In genomic region chr17:63203582-63204190, GRCm38 (mm10) we compare ENCODE assay signal across 19 mouse cellular contexts.
DNase-seq lines count a peak whose midpoint lies in the region; ATAC-seq lines count a peak whose summit lies in the region.
"Had no signal": no experiment of that assay in that cellular context is flagged by ENCODE, and none has a peak within 500 bp of the region (broad histone marks: within the 10 kb centered on the region; RNA-seq: fewer than 3 reads in every experiment).

No protein-coding gene starts in this region.

- H3K36me3 ChIP-seq in hindbrain, embryonic 10.5 days, result no peaks in the 10 kb centered on the region
- no peaks in the 10 kb centered on the region for H3K36me3 ChIP-seq in hindbrain, embryonic 14.5 days (replicated peaks; ENCODE audit: control insufficient read depth, insufficient read depth)
- H3K36me3 ChIP-seq in liver, embryonic 15.5 days (replicated peaks), result 0 out of 2 replicates have a peak, but pooled peaks cover 2% of the 10 kb centered on the region
- H3K36me3 ChIP-seq in embryonic facial prominence, embryonic 13.5 days, result no peaks in the 10 kb centered on the region
- H3K36me3 ChIP-seq: forebrain, embryonic 10.5 days; heart, embryonic 13.5 days; intestine, embryonic 15.5 days had no signal

- peaks cover 6% of the 10 kb centered on the region; the same call in 1 of the 2 replicates for H3K4me1 ChIP-seq in hindbrain, embryonic 10.5 days (replicated peaks)
- no peaks in the 10 kb centered on the region; the same call in 1 of the 2 replicates for H3K4me1 ChIP-seq in hindbrain, embryonic 14.5 days (replicated peaks; ENCODE audit: control insufficient read depth, insufficient read depth, low read length)
- H3K4me1 ChIP-seq in liver, embryonic 15.5 days (replicated peaks), result peaks cover 15% of the 10 kb centered on the region
- 0 out of 2 replicates have a peak, but pooled peaks cover 3% of the 10 kb centered on the region for H3K4me1 ChIP-seq in embryonic facial prominence, embryonic 13.5 days
- H3K4me1 ChIP-seq: intestine, embryonic 15.5 days had no signal

- no peak for DNase-seq in hindbrain, embryonic 10.5 days (ENCODE audit: low spot score)
- no peak for DNase-seq in hindbrain, embryonic 14.5 days (ENCODE audit: low spot score)
- DNase-seq in liver, result no peak
- peak; percentile 77 for DNase-seq in adrenal gland, postnatal 14 days
- no peak for DNase-seq in spleen, postnatal 10 days (ENCODE audit: low spot score in 2 of 2)
- no peak for DNase-seq in spleen, adult 12 weeks (ENCODE audit: low spot score)
- DNase-seq: cerebellum, adult 18-20 months; gastrocnemius, postnatal 36 days; heart, postnatal 4 days; thymus, postnatal 4 days had no signal

- no peak overlapping the region for H3K9ac ChIP-seq in hindbrain, embryonic 14.5 days
- no peak overlapping the region for H3K9ac ChIP-seq in liver, embryonic 15.5 days
- H3K9ac ChIP-seq in embryonic facial prominence, embryonic 13.5 days, result no peak overlapping the region
- H3K9ac ChIP-seq: heart, embryonic 13.5 days; intestine, embryonic 15.5 days; liver, embryonic 14.5 days had no signal

- H3K4me2 ChIP-seq in hindbrain, embryonic 14.5 days (replicated peaks), result no peak overlapping the region
- H3K4me2 ChIP-seq in liver, embryonic 15.5 days, result no peak overlapping the region
- no peak overlapping the region for H3K4me2 ChIP-seq in embryonic facial prominence, embryonic 13.5 days
- H3K4me2 ChIP-seq: heart, embryonic 13.5 days; intestine, embryonic 15.5 days had no signal

- H3K27me3 ChIP-seq in hindbrain, embryonic 10.5 days (ENCODE audit: insufficient read depth, poor library complexity, severe bottlenecking), result no peaks in the 10 kb centered on the region
- H3K27me3 ChIP-seq in hindbrain, embryonic 14.5 days (ENCODE audit: control insufficient read depth, insufficient read depth, low read length), result no peaks in the 10 kb centered on the region
- no peaks in the 10 kb centered on the region for H3K27me3 ChIP-seq in liver, embryonic 15.5 days
- H3K27me3 ChIP-seq in embryonic facial prominence, embryonic 13.5 days, result no peaks in the 10 kb centered on the region
- H3K27me3 ChIP-seq: heart, embryonic 13.5 days; intestine, embryonic 15.5 days; Patski had no signal

- WGBS in hindbrain, embryonic 10.5 days, result 79% methylated on average over 8 of the region's 8 CpGs
- WGBS in hindbrain, embryonic 14.5 days, result 89% methylated on average over 8 of the region's 8 CpGs
- 78% methylated on average over 8 of the region's 8 CpGs for WGBS in liver, embryonic 15.5 days (ENCODE audit: insufficient replicate concordance)
- WGBS in embryonic facial prominence, embryonic 13.5 days, result 65% methylated on average over 8 of the region's 8 CpGs

- peak overlapping the region; percentile 13; the same call in 1 of the 2 replicates for H3K27ac ChIP-seq in hindbrain, embryonic 10.5 days
- H3K27ac ChIP-seq in hindbrain, embryonic 14.5 days, result no peak overlapping the region
- H3K27ac ChIP-seq in liver, embryonic 15.5 days (replicated peaks), result no peak overlapping the region
- no peak overlapping the region for H3K27ac ChIP-seq in embryonic facial prominence, embryonic 13.5 days
- H3K27ac ChIP-seq: forebrain, embryonic 10.5 days; heart, embryonic 13.5 days; intestine, embryonic 15.5 days; liver, embryonic 14.5 days had no signal

- no peaks in the 10 kb centered on the region for H3K9me3 ChIP-seq in hindbrain, embryonic 10.5 days
- no peaks in the 10 kb centered on the region for H3K9me3 ChIP-seq in hindbrain, embryonic 14.5 days (ENCODE audit: control insufficient read depth, low read length)
- H3K9me3 ChIP-seq in liver, embryonic 15.5 days (replicated peaks), result no peaks in the 10 kb centered on the region
- no peaks in the 10 kb centered on the region for H3K9me3 ChIP-seq in embryonic facial prominence, embryonic 13.5 days
- H3K9me3 ChIP-seq: forebrain, embryonic 10.5 days; heart, embryonic 13.5 days; intestine, embryonic 15.5 days had no signal

- H3K4me3 ChIP-seq in hindbrain, embryonic 10.5 days, result no peak overlapping the region
- H3K4me3 ChIP-seq in hindbrain, embryonic 14.5 days (replicated peaks; ENCODE audit: low read length), result no peak overlapping the region
- H3K4me3 ChIP-seq in liver, embryonic 15.5 days (replicated peaks), result no peak overlapping the region
- no peak overlapping the region for H3K4me3 ChIP-seq in embryonic facial prominence, embryonic 13.5 days
- H3K4me3 ChIP-seq: forebrain, embryonic 10.5 days; heart, embryonic 13.5 days; intestine, embryonic 15.5 days had no signal

- no peak for ATAC-seq in hindbrain, embryonic 14.5 days (ENCODE audit: low FRiP score)
- peak; percentile 19; the same call in 1 of the 2 replicates for ATAC-seq in liver, embryonic 15.5 days (ENCODE audit: insufficient read depth)
- ATAC-seq in embryonic facial prominence, embryonic 13.5 days (ENCODE audit: insufficient number of reproducible peaks, insufficient read depth, low FRiP score, low TSS enrichment, low read depth), result 0 out of 2 replicates have a peak, but pooled peaks have one; percentile 67
- ATAC-seq: intestine, embryonic 15.5 days; lung, postnatal 0 days; midbrain, embryonic 16.5 days; Patski had no signal
